Mouse (Mus musculus): ENCODE data around the gene Ptch2. TPM values are rescaled to one million over a fixed set of nuclear protein-coding genes. Genes with fewer than 3 reads are reported as not detected.

The Ptch2 gene
- total RNA-seq, 2 experiments from 2014 or later: 0.39 to 0.40 TPM

DNA sequence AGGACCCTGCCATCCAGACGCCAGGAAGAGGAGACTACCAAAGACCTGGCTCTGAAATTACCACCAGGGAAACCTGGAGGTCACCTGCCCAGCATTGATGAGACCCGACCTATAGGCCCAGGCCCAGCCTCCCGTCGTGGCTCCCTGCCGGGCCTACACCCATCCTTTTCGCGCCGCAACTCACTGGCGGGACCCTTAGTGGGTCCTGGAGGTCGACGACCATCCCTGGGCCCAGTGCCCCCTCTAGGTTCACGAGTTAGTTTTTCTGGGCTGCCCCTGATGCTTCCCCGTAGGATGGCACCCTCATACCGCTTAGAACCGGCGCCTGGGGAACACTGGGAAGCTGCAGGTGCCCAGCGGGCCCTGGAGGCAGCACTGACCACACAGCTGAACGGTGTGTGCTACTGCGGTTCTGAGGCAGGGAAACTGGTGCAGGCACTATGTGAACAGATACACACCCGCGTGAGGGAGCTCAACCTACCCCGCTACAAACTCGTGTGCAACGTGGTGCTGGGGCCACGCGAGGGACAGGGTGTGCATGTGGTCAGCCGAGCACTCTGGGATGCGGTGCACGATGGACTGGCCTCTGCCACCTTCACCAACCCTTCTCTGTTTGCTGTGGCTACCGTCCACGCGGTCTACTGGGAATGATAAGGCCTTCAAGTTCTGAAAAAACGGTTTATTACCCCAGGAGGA lies 32.3 kb downstream of the Ptch2 start:
- no peak for DNase-seq

DNA sequence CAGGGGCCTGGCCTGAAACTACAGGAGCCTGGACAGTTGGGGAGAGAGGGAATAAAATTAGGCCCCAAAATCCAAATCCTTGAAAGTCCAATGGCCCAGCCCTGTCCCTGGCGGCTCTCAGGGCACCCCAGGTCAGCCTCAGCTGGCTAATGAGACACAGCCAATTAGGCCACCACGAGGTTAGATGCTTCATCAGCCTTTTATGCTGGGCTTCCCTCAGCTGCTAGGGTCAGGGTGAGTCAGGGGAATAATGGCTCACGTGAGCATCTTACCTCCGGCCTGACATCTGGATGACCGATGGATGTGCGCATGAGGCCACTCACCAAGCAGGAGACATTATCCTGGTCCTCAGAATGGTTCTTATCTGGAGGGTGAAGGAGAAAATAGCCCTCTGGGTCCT lies 34.9 kb downstream of the Ptch2 start:
- no peak for DNase-seq

DNA sequence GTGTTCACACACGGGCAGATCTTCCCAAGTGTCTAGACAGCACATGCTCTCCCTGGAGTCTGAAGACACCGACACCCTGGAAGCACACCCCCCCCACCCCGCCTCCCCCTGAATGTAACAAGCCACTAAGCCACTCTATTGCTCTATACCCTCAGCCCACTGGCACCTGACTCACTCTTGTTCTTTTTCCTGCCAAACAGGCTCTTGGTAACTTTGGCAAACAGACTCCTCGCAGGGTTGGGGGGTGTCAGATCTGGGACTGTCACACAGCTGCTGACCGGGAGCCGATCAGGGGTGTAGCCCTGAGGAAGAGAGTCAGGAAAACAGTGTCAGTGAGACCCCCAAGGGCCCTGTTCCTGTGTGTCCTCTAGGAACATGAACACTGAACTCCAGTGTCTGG lies 35.3 kb downstream of the Ptch2 start:
- no peak for DNase-seq

DNA sequence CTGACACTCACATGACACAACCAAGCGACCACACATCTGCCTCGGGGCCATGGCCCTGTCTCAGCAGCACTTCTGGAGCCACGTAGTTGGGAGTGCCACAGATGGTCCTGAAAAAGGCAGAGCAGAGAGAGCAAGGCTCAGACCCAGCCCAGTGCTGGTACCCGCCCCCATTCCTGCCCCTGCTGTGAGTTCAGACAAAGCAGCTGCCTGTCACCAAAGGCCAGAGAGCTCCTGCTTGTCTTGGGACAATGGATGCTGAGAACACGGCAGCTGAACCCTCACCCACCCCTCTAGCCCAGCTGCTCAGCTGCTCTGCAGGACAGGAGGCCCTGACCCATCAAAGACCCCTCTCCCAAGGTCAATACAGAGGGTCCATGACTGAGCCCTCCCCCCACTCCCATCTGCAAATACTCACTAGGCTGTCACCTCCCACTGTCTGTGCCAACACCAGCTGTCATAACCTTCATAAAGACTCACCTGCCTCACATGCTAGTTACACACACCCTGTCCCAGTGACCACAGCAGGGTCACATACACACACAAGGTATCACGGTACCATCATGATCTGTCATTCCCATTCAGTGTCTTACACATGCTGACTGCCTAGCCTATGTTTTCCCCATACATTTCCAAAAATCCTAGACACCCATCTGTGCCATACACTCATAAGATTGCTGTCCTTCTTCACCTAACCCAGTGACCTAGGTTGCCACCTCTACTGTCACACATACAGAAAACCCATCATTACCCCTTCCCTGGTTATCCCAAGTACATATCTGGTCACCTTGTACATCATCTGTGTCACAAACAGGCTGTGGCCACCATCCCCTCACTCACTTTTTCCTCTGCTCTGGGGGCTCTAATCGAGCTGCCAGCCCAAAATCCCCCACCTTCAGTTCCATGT lies 36.3 kb downstream of the Ptch2 start:
- DNase-seq: no peak

DNA sequence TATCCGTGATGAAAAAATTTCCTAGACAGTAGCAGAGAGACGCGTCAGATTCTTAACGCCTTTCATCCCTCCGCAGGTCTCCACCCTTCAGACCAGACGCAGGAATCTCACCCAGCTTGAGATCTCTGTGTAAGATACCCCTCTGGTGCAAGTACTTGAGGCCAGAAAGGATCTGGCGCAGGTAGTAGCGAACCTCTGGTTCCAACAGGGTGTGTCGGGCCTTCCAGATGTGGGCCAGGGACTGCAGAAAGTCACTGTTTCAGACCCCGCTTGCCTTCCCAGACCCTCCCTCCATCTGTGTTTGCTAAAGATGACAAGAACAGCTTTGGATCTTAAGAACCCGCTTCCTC lies 36.9 kb downstream of the Ptch2 start:
- DNase-seq: no peak

DNA sequence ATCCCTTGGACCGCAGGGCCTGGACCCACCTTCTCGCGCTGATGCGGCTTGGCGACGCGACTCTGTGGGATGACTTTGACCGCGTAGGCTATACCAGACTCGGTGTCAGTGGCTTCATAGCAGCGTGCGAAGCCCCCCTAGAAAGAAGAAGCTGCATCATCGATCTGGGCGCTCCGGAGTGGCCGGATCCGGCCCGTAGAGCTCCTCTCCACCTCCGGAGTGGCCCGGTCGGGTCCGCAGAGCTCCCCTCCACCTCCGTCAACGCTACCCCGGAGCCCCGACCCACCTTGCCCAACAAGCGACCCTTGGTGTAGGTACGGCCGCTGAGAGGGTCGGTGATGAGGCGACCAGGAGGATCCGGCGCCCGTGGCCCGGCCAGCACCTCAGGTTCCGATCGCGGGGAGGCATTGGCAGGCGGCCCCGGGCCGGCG lies 37.5 kb downstream of the Ptch2 start:
- DNase-seq: peak in 1 of 2 experiments; percentile 28

DNA sequence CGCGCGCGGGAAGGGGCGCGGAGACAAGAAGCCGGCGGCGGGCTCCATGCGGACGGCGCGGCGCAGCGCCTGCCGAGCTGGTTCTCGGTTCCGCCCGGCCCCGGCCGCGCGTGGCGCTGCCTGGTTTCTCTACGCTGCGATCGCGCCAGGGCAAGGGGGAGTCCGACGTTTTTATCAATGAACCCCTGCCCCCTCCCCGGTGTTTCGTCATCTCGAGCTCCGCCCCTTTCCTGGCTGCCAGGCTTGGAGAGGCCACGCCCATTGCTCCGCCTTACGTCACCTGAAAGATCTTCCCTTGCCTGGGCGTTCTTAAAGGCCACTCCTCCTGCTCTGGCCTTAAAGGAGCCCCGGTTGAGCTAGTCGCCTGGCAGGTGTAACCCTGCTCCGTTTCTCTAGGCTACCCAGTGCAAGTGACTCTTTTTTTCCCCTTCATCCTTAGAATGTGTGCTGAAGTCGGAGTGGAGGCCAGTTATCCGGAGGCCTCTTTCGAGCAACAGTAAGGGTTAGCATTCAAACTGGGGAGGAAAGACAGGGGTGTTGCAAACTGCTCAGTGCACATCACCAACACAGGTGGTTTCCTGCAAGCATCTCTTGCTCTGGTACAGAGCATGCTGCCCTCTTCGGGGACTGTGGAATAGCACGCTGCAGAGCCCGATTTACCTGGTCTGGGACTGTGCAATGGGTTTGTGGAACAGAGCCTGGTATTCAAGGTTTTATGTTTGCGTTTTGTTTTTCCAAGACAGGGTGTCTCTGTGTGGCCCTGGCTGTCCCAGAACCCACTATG lies 38.1 kb downstream of the Ptch2 start, which contains the start of gene Plk3:
Plk3 (minus strand) TSS at position 147 of the 784 bp plus-strand sequence.
- peak; percentile 98 to 99 for DNase-seq

DNA sequence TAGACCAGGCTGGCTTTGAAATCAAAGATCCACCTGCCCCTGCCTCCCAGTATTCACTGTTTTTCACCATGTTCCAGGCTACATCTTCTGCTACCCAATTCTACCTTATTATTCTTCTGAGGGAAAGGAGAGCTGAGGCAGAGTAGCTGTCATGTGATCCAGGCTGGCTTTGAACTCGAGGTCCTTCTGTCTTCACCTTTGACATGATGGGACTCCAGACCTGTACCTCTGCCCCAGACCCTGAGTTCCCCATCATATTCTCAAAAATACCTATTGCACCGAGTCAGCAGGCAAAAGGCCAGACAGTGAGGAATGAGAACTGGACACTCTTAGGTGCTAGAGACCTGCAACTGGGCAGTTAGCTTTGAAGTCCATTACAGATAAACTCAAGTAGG lies 38.7 kb downstream of the Ptch2 start:
- DNase-seq: no peak

DNA sequence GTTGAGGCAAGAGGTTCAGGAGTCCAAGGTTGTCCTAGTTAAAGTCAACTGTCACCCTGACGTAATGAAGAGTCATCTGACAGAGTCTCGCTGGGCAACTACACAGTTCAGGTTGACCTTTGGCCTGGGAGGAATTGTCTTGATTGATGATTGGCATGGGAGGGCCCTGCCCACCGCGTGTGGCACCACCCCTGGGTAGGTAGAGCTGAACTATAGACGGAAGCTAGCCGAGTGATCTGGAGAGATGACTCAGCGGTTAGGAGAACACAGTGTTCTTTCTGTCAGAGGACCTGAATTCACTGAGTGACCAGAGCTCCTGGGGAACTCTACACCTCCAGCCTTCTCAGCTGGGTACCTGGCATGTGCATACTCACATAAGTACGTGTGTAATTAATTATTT lies 40.2 kb downstream of the Ptch2 start:
- DNase-seq: no peak

DNA sequence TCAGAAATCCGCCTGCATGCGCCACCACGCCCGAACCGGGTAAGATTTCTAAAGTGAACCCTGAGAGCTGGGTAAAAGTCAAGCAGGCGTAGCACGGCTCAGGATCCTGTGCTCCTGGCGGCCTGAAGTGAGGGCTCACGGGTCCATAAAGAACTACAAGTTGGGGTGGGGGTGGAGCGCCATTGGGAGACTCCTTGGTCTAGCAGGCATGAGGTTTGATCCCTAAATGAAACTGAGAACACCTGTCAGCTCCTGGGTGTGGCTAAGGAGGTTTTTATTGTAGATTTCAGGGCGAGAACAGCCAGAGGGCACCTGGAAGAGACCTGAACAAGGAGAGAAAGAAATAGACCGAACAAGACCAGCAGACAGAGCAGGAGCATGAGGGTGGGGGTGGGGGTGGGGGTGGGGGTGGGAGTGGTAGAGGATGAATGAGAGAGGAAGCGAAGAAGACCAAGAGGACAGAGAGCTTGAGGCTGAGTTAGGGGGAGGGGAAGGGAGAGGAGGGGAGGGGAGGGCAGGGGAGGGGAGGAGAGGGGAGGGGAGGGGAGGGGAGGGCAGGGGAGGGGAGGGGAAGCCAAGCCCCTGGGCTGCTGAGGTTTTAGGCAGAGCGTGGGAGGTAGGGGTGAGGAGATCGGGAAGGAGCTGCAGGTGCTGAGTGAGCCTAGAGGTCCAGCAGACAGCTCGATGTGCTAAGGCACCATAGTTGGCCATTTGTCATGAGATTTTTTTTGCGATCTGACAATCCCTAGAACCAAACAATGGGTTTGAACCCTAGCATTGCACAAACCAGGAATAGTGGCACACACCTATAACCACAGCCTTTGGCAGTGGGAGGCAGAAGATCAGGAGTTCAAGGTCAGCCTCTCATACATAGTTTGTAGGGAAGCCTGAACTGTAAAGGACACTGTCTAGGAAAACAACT lies 42.7 kb downstream of the Ptch2 start:
- no peak for DNase-seq

DNA sequence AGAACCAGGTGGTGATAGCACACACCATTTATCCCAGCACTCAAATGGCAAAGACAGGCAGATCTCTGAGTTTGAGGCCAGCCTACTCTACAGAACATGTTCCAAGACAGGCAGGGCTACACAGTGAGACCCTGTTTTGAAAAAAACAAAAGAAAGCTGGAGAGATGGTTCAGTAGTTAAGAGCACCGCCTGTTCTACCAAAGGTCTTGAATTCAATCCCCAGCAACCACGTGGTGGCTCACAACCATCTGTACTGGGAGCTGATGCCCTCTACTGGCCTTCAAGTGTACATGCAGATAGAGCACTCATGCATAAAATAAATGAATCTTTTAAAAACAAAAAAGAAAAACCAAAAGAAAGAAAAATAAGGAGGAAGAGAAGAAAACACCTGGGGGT lies 43.3 kb downstream of the Ptch2 start:
- peak; percentile 57 to 65 for DNase-seq

DNA sequence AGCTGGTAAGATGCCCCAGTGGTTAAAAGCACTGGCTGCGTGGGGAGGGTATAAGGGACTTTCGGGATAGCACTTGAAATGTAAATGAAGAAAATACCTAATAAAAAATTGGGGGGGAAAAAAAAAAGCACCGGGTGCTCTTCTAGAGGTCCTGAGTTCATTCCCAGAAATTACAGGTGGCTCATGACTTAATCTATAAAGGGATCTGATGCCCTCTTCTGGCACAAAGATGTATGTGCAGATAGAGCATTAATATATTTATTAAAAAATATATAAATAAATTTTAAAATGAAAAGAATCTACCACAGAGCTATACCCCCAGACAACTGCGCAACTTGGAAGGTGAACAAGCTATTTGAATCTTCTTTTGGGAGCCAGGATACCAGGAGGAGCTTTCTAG lies 44.7 kb downstream of the Ptch2 start:
- DNase-seq: peak in 1 of 2 experiments; percentile 4

DNA sequence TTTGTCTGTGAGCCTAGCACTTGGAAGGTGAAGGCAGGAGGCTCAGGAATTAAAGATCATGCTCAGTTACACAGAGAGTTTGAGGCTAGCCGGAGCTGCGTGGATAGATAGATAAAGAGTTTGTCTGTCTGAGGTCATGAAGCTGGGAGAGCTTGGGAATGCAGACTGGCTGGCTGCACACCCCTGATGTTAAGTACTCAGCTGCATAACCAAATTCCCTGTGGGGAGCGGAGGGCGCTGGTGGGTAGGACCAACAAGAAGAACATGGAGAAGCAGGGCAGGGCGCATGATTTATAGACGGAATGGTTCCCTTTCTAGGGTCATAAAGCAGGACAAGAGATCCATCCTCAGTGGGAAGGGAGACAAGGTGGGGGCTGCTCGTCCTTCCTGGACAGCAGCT lies 47.1 kb downstream of the Ptch2 start:
- no peak for DNase-seq

DNA sequence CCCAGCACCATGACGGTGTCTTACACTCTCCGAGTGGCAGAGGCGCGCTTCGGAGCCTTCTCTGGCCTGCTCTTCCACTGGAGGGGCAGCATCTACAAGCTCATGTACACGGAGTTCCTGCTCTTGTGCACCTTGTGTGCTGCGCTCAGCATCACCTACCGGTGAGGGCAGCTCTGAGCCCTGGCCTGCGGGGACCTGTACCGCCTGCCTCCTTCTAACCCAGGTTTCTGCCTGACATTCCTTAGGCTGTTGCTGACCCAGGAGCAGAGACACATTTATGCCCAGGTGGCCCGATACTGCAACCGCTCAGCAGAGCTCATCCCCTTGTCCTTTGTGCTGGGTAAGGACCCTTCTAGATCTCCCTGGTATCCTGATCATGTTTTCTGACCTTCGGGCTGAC lies 49.4 kb downstream of the Ptch2 start:
- no peak for DNase-seq

DNA sequence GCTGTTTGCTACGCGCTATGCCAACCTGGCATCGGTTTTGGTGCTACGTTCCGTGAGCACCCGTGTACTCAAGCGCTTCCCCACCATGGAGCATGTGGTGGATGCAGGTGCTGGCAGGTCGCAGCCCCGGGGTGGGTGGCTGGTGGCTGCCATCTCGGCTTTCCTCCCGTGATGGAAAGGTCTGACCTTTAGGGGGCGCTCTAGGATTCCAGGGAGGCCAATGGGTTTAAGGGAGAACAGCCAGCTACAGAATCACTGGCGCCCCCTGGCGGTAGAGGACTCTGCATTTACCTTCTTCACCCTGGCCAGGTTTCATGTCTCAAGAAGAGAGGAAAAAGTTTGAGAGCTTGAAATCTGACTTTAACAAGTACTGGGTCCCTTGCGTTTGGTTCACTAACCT lies 50.3 kb downstream of the Ptch2 start:
- peak; percentile 82 to 88 for DNase-seq

DNA sequence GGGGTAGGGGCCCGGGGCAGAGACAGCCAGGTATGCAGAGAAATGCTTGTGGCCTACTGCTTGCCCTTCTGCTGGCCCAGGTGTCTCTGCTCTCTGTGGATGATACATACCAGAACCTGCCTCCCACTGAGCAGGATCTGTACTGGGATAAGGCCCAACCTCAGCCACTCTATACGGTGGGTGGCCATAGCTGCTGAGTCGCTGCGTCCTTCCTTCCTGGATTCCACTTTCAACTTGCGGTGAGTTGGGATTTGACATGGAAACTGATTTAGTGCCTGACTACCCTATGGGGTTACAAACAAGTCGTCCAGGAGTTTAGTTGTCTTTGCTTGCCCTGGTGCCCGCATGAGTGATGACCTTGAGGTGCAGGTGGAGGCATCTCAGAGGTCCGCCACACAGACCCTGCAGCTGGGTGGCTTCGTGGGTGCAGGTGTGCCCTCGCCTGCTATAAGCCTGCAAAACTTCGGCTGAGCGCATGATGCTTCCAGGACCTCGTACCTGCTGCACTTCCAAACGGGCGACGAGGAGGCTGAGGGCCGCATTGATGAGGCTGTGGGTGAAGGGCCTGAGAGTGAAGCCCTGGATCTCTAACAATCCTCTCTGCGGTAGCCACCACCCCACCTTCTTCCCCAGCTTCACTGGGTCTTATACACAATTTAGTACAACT lies 52.3 kb downstream of the Ptch2 start:
- DNase-seq: no peak

DNA sequence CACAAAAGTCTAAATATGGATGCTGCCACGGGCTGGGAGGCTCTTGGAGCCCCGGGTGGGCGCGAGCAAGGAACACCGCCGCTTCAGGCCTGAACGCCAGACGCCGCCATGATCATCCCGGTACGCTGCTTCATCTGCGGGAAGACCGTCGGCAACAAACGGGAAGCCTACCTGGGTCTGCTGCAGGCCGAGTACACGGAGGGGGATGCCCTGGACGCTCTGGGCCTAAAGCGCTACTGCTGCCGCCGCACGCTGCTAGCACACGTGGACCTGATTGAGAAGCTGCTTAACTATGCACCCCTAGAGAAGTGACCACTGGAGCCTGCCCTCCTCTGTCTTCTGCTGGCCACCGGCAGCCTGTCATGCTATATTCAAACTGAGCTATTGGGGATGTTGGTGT lies 52.9 kb downstream of the Ptch2 start:
- no peak for DNase-seq

DNA sequence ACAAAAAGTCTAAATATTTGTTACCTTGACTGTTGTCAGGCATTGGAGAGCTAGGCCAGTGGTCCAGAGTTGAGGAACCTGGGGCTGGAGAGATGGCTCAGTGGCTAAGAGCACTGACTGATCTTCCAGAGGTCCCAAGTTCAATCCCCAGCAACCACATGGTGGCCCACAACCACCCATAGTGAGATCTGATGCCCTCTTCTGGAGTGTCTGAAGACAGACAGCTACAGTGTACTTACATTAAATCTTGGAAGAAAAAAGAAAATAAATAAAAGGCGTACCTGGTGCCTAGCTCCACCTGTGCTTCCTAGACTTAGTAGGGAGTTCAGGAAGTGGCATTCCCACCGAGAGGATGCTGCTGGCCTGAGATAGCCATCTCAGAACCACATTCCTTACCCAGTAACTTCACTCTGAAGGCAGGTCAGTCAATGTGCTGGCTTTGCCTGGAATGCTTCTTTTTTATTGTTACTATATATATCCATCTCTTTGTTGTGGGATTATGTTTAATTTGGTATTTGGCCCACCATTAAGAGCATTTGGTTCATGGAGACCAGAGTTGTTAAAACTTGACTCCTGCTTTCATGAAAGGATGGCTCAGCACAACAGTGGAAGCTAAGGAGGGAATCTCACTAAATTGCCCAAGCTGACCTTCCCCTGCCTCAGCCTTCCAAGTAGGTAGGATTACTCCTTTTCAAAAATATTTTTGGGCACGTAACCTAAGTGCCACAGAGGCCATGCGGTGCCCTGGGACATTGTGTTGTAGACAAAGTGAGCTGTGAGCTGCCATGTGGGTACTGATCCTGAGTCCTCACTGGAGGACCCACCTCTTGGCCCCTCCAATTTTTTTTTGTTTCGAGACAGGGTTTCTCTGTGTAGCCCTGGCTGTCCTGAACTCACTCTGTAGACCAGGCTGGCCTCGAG lies 53.7 kb downstream of the Ptch2 start:
- no peak for DNase-seq

DNA sequence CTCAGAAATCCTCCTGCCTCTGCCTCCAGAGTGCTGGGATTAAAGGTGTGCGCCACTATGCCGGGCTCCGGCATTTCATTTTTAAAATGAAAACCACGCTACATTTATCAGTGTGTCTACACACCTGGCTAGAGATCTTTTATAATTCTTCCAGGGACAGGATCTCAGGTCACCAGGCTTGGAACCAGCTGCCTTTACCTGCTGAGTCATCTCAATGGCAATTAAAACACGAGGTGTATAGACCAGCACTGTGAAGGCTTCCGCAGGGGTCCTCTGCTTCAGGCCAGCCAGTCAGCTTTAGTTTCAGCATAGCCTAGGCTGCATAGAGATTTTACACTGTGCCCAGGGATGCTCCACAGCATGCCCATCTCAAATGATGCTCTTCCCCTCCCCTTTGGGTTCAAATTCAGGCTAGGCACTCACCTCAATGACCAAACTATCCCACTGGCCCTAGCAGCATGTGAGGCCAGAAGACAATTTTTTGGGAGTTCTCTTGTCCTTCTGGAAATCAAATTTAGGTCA lies 54.4 kb downstream of the Ptch2 start:
- DNase-seq: no peak

DNA sequence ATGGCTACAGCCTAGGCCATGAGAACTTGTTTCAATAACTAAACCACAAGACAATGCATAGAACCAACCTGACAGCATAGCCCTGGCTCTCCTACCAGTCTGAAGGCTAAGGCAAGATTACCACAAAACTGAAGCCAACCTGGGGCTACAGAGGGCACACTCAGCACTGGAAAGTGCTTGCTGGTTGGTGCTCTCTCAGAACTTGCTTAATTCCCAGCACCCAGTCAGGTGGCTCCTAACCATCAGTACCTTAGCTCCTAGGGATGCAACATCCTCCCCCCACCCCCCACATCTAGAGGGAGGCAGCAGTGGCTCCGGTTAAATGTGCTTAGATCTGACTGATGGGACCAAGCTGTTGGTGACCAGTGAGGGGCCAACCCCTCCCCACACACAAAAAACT lies 55.5 kb downstream of the Ptch2 start:
- DNase-seq: no peak
